Mouse (Mus musculus) liver, embryonic 11.5 days (tissue): ENCODE data around the gene Rc3h1. TPM values are rescaled to one million over a fixed set of nuclear protein-coding genes. Genes with fewer than 3 reads are reported as not detected.

Experiments used
- ATAC-seq: fragments of 200-750 bp; cut with Nextera tagmentation; replicated peaks from 2 replicates; pipeline ENCODE4 v1.8.0; 2017; ENCODE audit warnings: moderate number of reproducible peaks, mild to moderate bottlenecking, moderate TSS enrichment, moderate library complexity; ENCODE audit not compliant: low FRiP score
- DNase-seq: peaks from one replicate; pipeline ENCODE4 v3.0.0-alpha.2; 2017; ENCODE audit warnings: low spot score
- H3K27ac ChIP-seq: fragments of 300-500 bp; sonication (generic); 2 replicates; pipeline ENCODE4 v1.5.1; 2014; ENCODE audit warnings: mild to moderate bottlenecking, low read depth, low read length, control low read depth
- H3K27me3 ChIP-seq: fragments of 300-500 bp; sonication (generic); replicated peaks from 2 replicates; pipeline ENCODE4 v1.6.1; 2014; ENCODE audit warnings: low read length, mixed read lengths; ENCODE audit not compliant: control insufficient read depth, insufficient read depth
- H3K36me3 ChIP-seq: fragments of 300-500 bp; sonication (generic); 2 replicates; pipeline ENCODE4 v1.6.1; 2014; ENCODE audit warnings: mild to moderate bottlenecking, low read length, moderate library complexity, mixed read lengths; ENCODE audit not compliant: control insufficient read depth, insufficient read depth
- H3K4me1 ChIP-seq: fragments of 300-500 bp; sonication (generic); replicated peaks from 2 replicates; pipeline ENCODE4 v1.6.1; 2014; ENCODE audit warnings: low read length, mixed read lengths; ENCODE audit not compliant: control insufficient read depth, insufficient read depth
- H3K4me2 ChIP-seq: fragments of 300-500 bp; sonication (generic); 2 replicates; pipeline ENCODE4 v1.6.1; 2014; ENCODE audit warnings: mild to moderate bottlenecking, control low read depth, moderate library complexity
- H3K4me3 ChIP-seq: fragments of 300-500 bp; sonication (generic); 2 replicates; pipeline ENCODE4 v1.5.1; 2014; ENCODE audit warnings: low read depth, low read length, control low read depth
- H3K9ac ChIP-seq: fragments of 300-500 bp; sonication (generic); 2 replicates; pipeline ENCODE4 v1.6.1; 2014; ENCODE audit warnings: low read depth, low read length, control low read depth
- H3K9me3 ChIP-seq: fragments of 300-500 bp; sonication (generic); 2 replicates; pipeline ENCODE4 v1.6.1; 2016; ENCODE audit warnings: low read length, inconsistent platforms, mixed read lengths; ENCODE audit not compliant: control insufficient read depth
- WGBS: fragments of 180-500 bp; shearing (Covaris S2); extraction: QIAGEN DNeasy Blood & Tissue Kit; methylation state at CpG from one replicate; pipeline ENCODE4 v1.1.7; 2014; 5-methylcytosine and 5-hydroxymethylcytosine counted together
- polyA plus RNA-seq: library from polyadenylated mRNA; unstranded; fragments of >200 nt; fragmentation: Nextera tagmentation; extraction: Ambion mirVana; gene quantifications from 2 replicates; pipeline ENCODE4 v1.2.1, GENCODE M21; 2014

Rc3h1 gene
- polyA plus RNA-seq, 1 experiment from 2014 or later = 5.6 TPM

- Histone ChIP-seq H3K4me2 (no peak overlapping the region), H3K36me3 (no peaks in the 10 kb centered on the region), H3K9me3 (no peaks in the 10 kb centered on the region), H3K4me1 (no peaks in the 10 kb centered on the region), H3K27me3 (no peaks in the 10 kb centered on the region), H3K4me3 (no peak overlapping the region), H3K9ac (no peak overlapping the region), H3K27ac (no peak overlapping the region)
- ATAC-seq (no peak), DNase-seq (no peak)
- 86% methylated on average over 1 of the region's 1 CpGs for WGBS
Observed at GRCm38 (mm10) chr1:160919383-160919782, 13.2 kb downstream of the Rc3h1 start.

- Histone ChIP-seq H3K4me3 (no peak overlapping the region), H3K9me3 (no peaks in the 10 kb centered on the region), H3K27ac (no peak overlapping the region), H3K4me1 (no peaks in the 10 kb centered on the region), H3K27me3 (no peaks in the 10 kb centered on the region), H3K36me3 (no peaks in the 10 kb centered on the region), H3K9ac (no peak overlapping the region), H3K4me2 (no peak overlapping the region)
- DNase-seq = no peak
- ATAC-seq = no peak
- WGBS = 88% methylated on average over 1 of the region's 1 CpGs
Observed at GRCm38 (mm10) chr1:160921938-160922337, 15.7 kb downstream of the Rc3h1 start.

DNA sequence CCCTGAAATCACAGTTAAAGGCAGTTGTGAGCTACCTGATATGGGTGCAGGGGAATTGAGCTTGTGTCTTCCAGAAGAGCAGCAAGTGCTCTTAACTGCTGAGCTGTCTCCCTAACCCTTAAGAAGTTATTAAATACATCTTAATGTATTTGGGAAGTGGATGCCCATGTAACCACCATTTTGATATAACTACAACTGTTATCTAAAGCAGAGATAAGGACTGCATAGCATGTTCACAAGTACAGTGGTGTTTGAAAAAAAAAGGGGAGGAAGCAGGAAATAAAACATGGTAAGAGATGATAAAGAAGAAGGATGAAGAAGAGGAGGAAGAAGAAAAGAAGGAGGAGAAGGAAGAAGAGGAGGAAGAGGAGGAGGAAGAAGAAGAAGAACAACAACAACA is 25.1 kb downstream of the Rc3h1 start:
- no peak for DNase-seq

DNA sequence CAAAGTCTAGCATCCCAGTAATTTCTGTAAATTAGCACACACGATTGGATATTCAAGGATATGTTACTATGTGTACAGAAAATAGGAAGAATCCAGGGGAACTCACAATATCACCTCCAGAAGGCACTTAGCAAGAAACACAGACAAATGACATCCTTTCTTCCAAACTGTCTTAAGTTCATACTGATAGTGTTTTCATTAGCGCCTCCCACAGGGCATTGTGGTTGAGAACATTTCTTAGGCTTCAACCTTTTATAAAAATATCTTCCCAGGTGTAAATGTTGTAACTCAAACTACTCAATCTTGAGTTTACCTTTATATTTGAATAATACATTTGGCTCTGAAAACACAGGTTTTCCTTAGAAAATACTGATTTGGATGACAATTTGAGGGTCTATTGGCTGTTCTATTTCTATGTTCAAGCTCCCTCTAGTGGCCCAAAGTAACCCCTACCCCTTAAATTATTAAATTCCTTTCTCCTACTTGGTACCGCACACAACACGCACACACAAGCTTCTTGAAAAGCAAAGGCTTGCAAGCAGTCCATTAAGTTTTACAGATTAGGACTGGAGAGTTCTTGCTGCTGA is 27.8 kb downstream of the Rc3h1 start:
- H3K9ac ChIP-seq = no peak overlapping the region
- WGBS = 79% methylated on average over 4 of the region's 4 CpGs
- H3K27me3 ChIP-seq = no peaks in the 10 kb centered on the region
- H3K36me3 ChIP-seq = peaks cover 2% of the 10 kb centered on the region; the same call in 1 of the 2 replicates
- H3K4me2 ChIP-seq = no peak overlapping the region
- ATAC-seq (no peak), DNase-seq (no peak)
- H3K27ac ChIP-seq = no peak overlapping the region
- H3K4me1 ChIP-seq = no peaks in the 10 kb centered on the region
- H3K9me3 ChIP-seq = no peaks in the 10 kb centered on the region
- no peak overlapping the region for H3K4me3 ChIP-seq

More for the DNA sequence above, 25.1 kb downstream of the Rc3h1 start:
- Histone ChIP-seq H3K27me3 (no peaks in the 10 kb centered on the region), H3K4me3 (no peak overlapping the region), H3K9me3 (no peaks in the 10 kb centered on the region), H3K27ac (no peak overlapping the region), H3K4me2 (no peak overlapping the region), H3K36me3 (no peaks in the 10 kb centered on the region; the same call in 1 of the 2 replicates), H3K9ac (no peak overlapping the region), H3K4me1 (no peaks in the 10 kb centered on the region)
- ATAC-seq = no peak

DNA sequence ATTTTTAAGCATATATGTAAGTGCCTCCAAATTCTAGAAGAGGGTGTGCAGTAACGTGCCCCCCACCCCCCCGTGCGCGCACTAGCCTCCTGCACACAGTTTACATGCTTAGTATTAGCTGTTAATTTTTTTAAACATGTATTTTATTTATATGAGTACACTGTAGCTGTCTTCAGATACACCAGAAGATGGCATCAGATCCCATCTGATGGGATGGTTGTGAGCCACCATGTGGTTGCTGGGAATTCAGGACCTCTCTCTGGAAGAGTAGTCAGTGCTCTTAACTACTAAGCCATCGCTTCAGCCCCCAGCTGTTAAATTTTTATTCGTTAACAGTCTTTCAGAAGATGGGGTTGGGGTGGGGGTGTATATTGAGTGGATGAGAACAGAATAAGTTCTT is 29.3 kb downstream of the Rc3h1 start:
- H3K4me1 ChIP-seq = no peaks in the 10 kb centered on the region
- no peak overlapping the region for H3K4me2 ChIP-seq
- no peak for ATAC-seq
- H3K4me3 ChIP-seq = no peak overlapping the region
- H3K9ac ChIP-seq = no peak overlapping the region
- WGBS = 95% methylated on average over 6 of the region's 6 CpGs
- H3K27me3 ChIP-seq = no peaks in the 10 kb centered on the region
- H3K27ac ChIP-seq = no peak overlapping the region
- DNase-seq = no peak
- H3K9me3 ChIP-seq = no peaks in the 10 kb centered on the region
- H3K36me3 ChIP-seq = peaks cover 9% of the 10 kb centered on the region; the same call in 1 of the 2 replicates

- WGBS = 87% methylated on average over 7 of the region's 7 CpGs
- H3K9ac ChIP-seq = no peak overlapping the region
Observed at GRCm38 (mm10) chr1:160963199-160963598, 57.0 kb downstream of the Rc3h1 start.

GRCm38 (mm10) chr1:160967268-160967667 is 61.0 kb downstream of the Rc3h1 start:
- Histone ChIP-seq H3K9ac (no peak overlapping the region), H3K27me3 (no peaks in the 10 kb centered on the region), H3K27ac (no peak overlapping the region), H3K36me3 (peaks cover 22% of the 10 kb centered on the region), H3K4me2 (no peak overlapping the region), H3K4me1 (no peaks in the 10 kb centered on the region), H3K9me3 (no peaks in the 10 kb centered on the region), H3K4me3 (no peak overlapping the region)
- no peak for ATAC-seq
- no peak for DNase-seq
- WGBS = 89% methylated on average over 1 of the region's 1 CpGs

More at GRCm38 (mm10) chr1:160963199-160963598, 57.0 kb downstream of the Rc3h1 start:
- DNase-seq (no peak), ATAC-seq (no peak)
- no peak overlapping the region for H3K27ac ChIP-seq
- no peaks in the 10 kb centered on the region for H3K4me1 ChIP-seq
- no peak overlapping the region for H3K4me2 ChIP-seq
- no peak overlapping the region for H3K4me3 ChIP-seq
- H3K27me3 ChIP-seq = no peaks in the 10 kb centered on the region
- H3K9me3 ChIP-seq = no peaks in the 10 kb centered on the region
- peaks cover 21% of the 10 kb centered on the region for H3K36me3 ChIP-seq

DNA sequence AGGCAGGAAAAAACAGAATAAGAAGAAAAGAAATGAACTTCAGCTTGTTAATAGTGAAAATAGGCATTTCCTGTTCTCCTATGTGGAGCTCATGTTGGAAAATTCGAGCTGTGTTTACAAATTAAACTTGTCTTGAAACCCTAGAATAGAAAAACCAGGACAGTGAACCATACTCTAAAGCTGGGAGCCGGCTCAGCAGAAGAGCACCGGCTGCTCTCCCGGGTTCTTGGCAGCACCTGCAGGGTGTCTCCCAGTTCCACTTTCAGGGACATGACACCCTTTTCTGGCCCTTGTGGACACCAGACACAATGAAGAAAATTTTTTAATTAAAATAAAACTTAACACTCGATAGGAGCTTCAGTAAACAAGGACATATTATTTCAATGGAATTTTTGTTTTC is 62.4 kb downstream of the Rc3h1 start:
- Histone ChIP-seq H3K4me2 (no peak overlapping the region), H3K27me3 (no peaks in the 10 kb centered on the region), H3K27ac (no peak overlapping the region), H3K4me1 (no peaks in the 10 kb centered on the region), H3K4me3 (no peak overlapping the region), H3K36me3 (peaks cover 16% of the 10 kb centered on the region), H3K9me3 (no peaks in the 10 kb centered on the region), H3K9ac (no peak overlapping the region)
- no peak for DNase-seq
- WGBS = 90% methylated on average over 5 of the region's 5 CpGs
- ATAC-seq = no peak

DNA sequence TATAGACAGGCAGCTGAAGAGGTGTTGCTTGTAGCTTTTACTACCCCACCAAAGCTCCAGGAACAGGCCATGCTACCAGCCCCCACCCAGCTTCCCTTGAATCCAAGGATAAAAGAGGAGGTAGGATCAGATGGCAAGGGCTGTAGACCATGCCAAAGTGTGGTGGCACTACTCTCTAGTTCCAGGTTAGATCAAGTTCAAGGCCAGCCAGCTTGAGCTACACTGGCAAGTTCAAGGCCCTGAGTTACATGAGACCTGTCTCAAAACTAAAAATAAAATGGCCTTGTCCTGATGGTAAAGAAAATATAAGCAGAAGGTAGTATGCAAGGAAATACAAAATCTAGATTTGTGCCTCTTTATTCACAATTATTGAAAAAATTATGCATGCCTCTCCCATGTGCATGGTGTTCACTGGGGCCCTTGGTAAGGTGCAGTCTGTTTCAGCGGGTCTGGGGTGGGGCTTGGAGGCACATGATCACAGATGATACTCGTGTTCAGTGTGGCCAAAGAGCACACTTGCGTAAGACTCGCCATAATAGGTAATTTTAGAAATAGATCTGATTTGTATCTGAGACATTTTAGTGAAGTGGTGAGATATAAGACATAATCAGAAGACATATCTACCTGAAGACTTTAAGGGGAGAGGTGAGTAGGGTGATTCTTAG is 72.0 kb downstream of the Rc3h1 start, which contains the start of gene Serpinc1:
Gene Serpinc1 (plus strand): TSS at position 515 of the 665 bp plus-strand sequence.
- Histone ChIP-seq H3K9ac (no peak within 1 kb of the TSS), H3K4me1 (no peaks in the 10 kb centered on the region), H3K4me2 (no peak within 1 kb of the TSS), H3K27ac (no peak within 1 kb of the TSS), H3K9me3 (no peaks in the 10 kb centered on the region), H3K27me3 (no peaks in the 10 kb centered on the region), H3K36me3 (no peaks in the 10 kb centered on the region), H3K4me3 (no peak within 1 kb of the TSS)
- DNase-seq = no peak
- no peak for ATAC-seq
- WGBS = 83% methylated on average over 4 of the region's 4 CpGs
